Mouse (Mus musculus): Measurements from ENCODE around the gene Mdga1.

Gene Mdga1

GRCm38 (mm10) chr17:29846284-29846683 is 123.6 kb downstream of the Mdga1 start:
- DNase-seq (ENCODE audit: low spot score in 2 of 2), result no peak

GRCm38 (mm10) chr17:29844949-29845348 is 124.9 kb downstream of the Mdga1 start:
- no peak for DNase-seq (ENCODE audit: low spot score in 2 of 2)

DNA sequence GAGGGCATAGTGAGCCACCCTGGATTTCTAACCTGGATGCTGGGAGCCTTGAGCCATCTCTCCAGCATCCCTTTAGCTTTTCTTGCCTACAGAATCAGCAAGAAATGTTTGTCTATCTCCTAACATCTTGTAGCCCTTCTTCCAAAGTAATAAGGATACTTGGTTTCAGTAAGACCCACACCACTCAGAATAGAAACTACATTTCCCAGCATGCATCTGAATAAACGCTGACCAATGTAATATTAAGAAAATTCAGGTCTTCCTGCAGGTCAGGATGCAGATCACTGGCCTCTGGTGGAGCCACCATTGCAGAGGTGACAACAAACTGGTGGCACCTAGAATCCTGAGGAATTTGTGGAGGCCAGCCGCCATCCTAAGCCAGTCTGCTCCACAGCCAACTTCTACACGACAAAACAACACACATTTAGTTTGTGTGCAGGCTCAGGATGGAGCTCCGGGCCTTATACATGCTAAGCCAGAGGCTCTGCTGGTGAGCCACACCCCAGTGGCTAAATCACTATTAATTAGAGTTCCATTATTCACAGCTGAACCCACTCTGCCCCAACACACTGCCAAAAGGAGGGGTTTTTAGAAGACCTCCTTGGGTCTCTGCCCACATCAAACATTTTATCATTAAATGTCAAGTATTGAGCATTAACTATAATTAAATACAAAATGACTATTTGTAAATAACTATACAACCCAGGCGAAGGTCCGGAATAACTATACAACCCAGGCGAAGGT is 126.3 kb downstream of the Mdga1 start:
- no peak for DNase-seq (ENCODE audit: low spot score in 2 of 2)

- peak; percentile 49 to 66 for DNase-seq (ENCODE audit: low spot score in 2 of 2)
Measured at GRCm38 (mm10) chr17:29841781-29842690, 127.9 kb downstream of the Mdga1 start.

DNA sequence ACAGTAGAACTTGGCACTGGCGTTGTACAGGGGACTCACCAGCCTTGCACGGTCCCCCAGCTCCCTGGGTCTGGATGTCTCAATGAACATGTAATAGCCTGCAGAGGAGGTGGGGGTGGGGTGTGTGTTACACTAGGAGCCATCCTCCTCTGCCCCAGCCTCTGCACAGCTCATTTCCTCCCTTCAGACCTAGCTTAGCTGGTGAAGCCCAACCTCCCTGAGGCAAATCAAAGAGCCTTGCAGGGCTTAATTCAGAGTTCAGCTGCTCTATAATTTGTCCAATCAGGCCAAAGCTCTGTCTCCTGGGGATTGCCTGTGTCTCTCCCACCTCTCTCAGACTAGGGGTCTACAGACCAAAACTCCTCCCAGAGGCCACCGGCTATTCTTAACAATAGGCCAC is 131.9 kb downstream of the Mdga1 start:
- DNase-seq (ENCODE audit: low spot score in 2 of 2), result no peak

DNA sequence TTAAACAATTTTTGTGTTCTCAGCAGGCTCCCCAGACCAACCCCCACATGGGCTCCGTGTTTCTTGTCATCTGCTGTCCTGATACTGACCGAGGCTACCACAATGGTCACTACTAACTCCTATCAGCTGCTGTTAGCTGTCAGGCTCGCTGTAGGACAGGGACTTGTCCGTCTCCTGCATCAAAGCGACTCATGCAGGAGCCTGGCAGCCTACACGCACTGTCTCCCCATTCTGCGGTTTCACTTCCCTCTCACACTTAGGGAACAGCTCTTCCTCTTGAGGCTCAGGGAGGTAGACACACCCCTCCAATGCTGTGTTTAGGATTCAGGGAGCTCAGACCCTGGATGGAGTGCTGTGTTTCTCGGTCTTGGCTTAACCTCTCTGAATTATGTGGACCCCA is 132.4 kb downstream of the Mdga1 start:
- no peak for DNase-seq (ENCODE audit: low spot score in 2 of 2)

- DNase-seq (ENCODE audit: low spot score in 2 of 2), result no peak
Measured at GRCm38 (mm10) chr17:29834768-29835167, 135.1 kb downstream of the Mdga1 start.

DNA sequence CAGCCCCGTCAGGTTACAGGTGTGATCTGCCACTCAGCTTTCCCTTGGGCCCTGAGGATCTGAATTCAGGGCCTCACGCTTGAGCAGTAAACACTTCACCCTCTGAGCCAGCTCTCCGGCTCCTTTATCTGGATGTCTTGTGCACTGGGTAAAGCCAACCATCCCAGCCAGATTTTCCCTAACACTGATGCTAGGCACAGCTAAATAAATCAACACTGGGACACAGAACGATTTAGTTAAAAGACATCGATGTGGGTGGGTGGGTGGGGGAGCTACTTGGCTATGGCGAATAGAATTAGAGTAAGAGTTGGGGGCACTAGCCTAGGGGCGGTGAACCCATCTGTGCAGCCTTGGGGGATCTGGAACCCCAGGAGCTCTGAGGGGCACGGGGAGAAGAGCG is 135.6 kb downstream of the Mdga1 start:
- no peak for DNase-seq (ENCODE audit: low spot score in 2 of 2)

DNA sequence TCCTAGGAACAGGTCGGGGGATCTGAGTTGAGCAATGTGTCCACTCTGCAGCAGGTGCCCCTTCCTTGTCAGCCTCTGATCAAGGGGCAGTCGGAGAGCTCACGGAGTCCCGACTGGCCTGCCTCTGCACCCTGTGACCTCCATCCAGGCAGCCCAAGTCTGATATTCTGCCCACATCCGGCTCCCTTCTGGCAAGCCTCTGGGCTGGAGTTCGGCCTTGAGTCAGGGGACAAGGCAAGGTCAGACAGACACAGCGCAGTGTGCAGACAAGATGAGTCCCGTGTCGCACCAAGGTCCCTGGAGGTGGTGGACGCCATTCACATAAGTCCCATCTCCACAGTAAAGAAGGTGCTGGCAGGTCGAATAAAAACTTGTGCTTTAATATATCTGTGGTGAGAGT is 138.2 kb downstream of the Mdga1 start:
- DNase-seq (ENCODE audit: low spot score in 2 of 2), result no peak

- DNase-seq (ENCODE audit: low spot score in 2 of 2), result no peak
Measured at GRCm38 (mm10) chr17:29829136-29829535, 140.8 kb downstream of the Mdga1 start.

GRCm38 (mm10) chr17:29827602-29828001 is 142.3 kb downstream of the Mdga1 start:
- no peak for DNase-seq (ENCODE audit: low spot score in 2 of 2)

DNA sequence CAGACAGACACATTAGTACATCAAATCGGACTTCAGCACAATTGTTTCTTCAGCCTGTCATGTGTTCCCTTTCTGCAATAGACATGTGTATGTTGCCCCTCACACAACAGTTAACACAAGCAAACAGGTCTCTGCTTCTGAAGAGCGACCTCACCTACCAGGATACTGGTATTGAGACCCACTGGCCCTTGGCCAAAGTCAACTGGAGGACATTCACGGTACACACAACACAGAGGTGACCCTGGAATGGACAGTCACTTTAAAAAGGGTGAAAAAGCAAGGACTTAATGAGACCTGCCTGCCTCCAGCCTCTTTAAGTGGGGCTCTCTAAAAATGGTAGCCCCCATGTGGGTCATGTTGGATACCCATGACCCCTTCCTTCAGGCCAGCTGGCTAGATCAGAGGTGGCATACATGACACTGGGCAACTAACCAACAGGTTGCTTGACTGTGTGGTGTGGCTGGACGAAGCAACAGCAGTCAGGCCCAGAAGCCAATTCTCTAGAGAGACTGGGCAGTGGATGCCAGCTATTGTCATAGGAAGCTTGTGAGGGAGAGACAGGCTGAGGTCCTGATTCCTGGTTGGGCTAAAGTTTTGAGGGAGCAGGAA is 145.3 kb downstream of the Mdga1 start:
- DNase-seq (ENCODE audit: low spot score in 2 of 2), result no peak

- peak in 1 of 2 experiments; percentile 13 for DNase-seq (ENCODE audit: low spot score in 2 of 2)
Measured at GRCm38 (mm10) chr17:29824208-29824509, 145.7 kb downstream of the Mdga1 start.

DNA sequence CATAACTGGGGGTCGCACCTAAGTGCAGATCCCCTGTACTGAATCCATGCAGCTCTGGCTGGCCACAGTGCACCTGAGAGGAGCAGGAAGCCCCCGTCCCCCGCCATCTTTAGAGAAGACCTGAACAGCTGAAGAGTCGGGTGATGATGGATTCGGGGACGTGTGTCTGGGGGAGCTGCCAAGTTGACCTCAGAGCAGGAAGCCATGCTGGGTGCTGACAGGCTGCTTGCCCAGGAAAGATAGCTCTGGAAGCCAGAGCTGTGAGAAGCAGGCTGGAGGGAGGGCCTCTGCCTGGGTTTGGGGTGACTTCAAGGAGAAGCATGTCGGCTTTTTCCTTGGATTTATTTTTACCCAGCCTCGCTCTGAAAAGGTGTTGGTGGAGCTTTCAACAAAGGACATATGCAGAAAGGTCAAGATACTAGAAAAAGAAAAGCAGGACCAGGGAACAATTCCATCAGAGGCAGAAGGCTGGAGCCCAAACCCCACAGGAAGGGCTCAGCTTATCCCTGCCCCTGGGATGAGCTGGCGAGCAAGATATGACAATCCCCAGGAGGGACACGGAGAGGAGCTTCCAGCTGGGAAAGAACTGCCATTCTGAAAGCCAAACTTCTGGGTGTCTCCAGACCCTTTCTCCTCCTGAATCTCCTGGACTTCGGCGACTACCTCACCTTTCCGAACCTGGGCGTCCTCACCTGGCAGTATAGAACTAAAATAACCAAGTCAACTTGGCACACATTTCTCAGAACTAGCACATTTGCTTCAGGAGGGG is 146.3 kb downstream of the Mdga1 start:
- no peak for DNase-seq (ENCODE audit: low spot score in 2 of 2)

DNA sequence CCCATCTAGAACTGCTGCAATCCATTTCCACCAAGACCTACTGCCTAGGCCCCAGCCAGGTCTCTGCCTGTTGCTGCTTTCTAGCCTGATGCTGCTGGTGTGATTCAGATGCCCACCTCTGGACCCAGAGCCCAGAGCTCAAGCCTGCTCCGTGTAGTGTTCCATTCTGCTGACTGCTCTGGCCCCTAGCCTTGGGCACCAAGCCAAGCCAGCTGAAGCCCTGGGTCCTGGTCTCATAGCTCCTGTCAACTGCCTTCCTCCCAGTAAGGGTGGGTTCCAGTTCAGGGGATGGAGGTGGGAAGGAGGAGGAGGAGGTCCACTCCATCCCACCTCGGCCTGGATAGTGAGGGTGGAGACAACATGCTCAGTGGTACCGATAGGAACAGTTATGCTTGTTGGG is 150.3 kb downstream of the Mdga1 start:
- no peak for DNase-seq (ENCODE audit: low spot score in 2 of 2)

- peak in 1 of 2 experiments; percentile 28 for DNase-seq (ENCODE audit: low spot score in 2 of 2)
Measured at GRCm38 (mm10) chr17:29818989-29819388, 150.9 kb downstream of the Mdga1 start.

DNA sequence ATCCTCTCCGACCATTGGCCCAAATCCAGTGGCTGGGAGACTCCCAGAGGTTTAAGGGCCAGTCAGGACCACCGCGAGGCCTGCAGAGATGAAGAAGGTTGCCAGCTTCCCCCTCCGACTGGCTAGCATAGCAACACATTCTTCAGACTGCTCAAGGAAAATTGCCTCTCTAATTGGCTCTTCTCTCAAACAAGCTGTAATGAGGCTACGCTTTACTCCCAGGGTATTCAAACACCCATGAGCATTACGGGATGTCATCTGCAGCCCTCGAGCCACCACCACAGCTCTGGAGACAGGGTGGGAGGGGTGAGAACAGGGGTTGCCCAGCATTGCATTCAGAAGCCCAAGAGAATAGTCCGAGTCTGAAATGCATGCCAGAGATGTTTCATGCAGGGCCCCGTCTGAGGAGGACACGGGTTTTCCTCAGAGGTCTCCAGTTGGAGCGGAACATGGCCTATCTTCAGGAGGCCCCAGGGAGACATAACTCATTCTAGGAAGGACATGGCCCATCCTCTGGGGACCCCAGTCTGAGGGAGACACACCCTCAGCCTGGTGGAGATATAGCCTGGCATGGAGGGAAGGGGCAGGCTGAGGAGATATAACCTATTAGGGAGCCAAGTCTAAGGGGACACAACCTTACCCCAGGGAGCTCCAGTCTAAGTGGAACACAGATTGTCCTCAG is 151.5 kb downstream of the Mdga1 start:
- no peak for DNase-seq (ENCODE audit: low spot score in 2 of 2)

- DNase-seq (ENCODE audit: low spot score in 2 of 2), result no peak
Measured at GRCm38 (mm10) chr17:29814758-29815157, 155.1 kb downstream of the Mdga1 start.

GRCm38 (mm10) chr17:29813328-29813727 is 156.6 kb downstream of the Mdga1 start:
- DNase-seq (ENCODE audit: low spot score in 2 of 2), result no peak

GRCm38 (mm10) chr17:29803545-29803944 is 166.3 kb downstream of the Mdga1 start:
- DNase-seq (ENCODE audit: low spot score in 2 of 2), result no peak

DNA sequence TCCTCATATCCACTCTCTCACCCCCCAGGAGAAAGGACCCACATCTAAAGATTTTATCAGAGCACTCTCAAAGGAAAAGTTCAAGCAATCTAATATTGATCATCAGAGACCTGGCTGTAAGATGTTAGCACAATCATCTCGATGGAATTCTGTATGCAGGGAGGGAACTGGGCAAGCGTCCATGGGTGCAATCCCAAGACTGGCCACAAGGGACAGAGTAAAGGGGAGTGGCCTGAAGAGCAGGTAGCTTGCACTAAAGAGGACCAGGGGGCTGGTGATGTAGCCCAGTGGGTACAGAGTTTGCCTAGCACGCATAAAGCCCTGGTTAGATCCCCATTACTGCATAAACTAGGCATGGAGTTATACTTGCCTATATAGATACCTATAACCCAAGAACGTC is 168.5 kb downstream of the Mdga1 start:
- peak; percentile 60 to 77 for DNase-seq (ENCODE audit: low spot score in 2 of 2)
